Mouse (Mus musculus) 416B (cell line): ENCODE results near the gene Uhmk1.

Experiments
- DNase-seq: peaks from one replicate; pipeline ENCODE4 v3.0.0; 2011; ENCODE audit warnings: low read depth

Uhmk1 gene

DNA sequence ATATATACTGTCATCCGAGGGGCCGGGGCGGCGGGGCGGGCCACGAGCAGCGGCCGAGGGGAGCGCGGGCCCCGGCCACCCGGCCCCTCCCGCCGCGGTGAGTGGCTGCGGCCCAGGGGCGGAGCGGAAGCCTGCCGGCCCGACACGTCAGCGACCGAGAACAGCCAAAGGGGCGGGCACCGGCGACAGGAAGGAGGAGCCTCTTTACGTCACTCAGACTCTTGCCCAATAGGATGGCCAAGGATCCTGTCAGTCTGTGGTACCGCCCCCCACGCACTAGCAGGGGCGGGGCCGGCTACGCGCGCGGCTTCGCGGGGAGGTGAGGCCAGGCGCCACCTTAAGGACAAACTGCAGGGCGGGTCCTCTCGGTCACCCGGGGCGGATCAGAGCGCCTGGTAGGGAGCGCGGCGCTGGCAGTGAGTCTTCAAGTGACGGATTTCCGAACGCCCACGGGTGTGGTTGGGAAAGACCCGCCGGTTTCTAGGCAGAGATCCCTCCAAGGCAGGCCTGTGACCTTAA is 40.3 kb downstream of the Uhmk1 start, which contains the start of gene Uap1:
Gene Uap1 (minus strand): TSS at position 144 of the 519 bp plus-strand sequence.
- peak; percentile 99 for DNase-seq

DNA sequence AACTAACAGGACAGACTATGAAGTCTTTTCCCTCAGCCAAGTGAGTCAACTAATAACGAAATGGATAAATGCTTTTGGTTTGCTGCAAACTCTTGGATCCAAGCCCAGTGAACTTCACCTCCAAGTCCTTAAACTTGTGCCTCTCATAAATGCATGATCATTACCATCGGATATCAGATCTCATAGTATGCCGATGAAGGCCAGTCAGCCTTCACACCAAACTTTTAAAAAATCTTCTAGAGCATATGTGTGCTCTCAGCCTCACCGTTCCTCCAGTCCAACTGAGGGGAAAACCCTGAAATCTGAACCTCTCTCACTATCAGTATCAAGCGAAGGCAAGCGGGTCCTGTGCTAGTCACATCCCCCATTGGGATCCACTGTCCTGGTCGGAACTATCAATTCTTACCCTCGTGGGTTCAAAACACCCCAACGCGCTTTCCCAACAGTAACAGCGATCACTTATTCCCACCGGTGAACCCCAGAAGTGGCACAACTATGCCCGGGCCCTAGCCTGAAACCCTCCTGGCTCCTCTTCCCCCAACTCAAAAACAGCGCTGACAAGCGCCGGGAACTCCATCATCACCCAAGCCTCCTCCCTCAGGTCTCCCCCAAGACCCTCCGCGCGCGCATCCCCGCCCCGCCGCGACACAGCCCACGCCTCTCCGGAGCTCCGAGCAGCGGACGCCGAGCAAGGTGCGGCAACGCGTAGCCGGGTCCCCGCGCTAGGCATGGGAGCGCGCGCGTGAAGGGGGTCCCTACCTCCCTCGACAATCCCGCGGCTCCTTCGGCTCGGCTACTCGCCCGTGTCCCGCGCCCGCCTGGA is 41.0 kb downstream of the Uhmk1 start:
- DNase-seq = peak; percentile 54

DNA sequence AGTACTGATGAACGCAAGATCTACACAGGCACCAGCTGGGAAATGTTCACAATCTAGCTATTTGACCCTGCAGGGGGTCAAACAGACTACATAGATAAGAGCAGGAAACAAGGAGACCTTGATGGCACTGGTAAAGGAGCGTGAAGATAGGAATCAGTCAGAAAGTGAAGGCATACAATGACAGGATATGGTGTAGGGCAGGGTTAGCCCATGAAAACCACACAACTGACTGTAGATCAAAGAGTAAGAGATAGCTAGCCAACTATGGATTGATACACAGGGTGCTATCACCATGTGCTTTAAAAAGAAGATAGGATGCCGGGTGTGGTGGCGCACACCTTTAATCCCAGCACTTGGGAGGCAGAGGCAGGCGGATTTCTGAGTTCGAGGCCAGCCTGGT is 47.4 kb downstream of the Uhmk1 start:
- peak; percentile 79 for DNase-seq

DNA sequence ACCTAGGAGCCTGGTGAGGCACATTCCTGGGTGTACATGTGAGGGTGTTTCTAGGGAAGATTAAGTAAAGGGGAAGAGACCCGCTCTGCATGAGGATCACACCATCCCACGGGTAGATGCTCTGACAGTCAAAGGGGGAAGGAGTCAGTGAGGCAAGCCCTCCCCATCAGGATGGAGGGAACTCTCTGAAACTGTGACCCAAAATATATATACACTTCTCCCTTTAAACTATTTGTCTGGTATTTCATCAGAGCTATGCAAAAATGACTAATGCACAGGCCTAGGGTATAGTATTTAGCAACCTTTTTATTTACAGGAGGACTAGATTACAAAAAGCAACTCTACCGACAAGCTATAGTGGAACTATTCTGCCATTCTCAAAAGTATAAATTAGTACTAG is 50.3 kb downstream of the Uhmk1 start:
- peak; percentile 55 for DNase-seq

DNA sequence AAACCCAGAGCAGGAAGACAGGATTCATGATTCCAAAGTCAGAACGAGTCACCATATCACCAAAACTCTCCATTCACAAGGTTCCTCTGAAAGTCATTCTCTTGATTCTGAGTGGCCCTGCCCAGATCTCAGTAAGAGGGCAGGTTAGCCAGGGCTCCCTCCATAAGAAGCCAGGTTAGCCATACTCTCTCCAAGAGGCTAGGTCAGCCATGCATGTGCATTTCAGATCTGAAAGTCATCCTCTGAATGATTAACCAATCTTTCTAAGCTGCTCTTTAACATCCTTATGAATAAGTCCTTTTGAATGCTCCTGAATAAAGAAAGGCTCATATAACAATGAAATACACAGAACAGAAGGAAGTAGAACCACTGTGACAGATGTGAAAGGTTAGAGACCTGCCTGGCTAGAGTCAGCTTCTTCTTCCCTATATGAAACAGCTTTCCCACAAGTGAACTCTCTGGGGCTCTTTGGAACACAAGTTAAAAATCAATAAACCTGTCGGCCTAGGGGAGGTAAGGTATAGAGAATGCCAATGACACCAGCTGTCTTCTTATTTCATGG is 51.1 kb downstream of the Uhmk1 start:
- DNase-seq = no peak

DNA sequence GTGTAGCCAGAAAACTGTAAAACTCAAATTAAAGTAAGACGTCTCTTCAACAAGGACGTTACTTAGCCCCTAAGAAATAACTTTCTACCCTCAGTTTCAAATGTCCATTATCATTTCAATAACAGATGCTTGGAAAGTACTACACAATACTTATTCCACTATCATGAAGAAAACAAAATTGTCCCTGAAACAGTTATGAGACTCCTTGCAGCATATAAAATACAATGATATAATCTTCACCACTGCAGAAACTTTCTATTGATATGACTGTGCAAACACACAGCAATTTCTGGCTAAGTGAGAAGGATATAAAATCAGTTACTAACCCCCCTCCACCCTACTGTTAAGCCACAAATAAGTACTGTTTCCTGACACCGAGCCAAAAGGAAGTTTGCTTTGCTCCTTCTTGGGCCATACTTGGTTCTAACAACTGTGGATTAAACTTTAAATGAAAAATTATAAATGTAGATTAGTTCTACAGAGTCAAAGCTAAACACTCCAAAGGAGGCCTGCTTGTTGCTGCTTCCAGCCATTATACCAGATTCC is 51.7 kb downstream of the Uhmk1 start:
- peak; percentile 83 for DNase-seq

DNA sequence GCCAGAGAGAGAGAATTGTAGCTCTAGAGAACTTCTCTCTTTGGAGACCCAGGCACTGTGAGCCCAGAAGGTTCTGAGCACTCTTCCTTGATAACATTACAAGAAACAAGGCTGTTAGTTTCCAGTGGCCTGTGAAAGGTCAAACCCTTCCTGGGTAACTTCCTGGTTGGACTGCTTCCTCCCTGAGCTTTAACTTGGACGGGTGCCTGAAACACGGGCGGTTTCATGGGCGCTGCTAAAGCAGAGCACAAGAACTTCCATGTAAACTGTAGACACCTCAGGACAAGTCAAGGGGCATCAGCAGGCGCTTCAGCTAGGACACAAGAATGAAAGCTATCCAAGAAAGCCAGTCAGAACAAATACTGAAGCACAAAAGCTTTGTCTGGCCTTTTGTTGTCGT is 53.3 kb downstream of the Uhmk1 start:
- no peak for DNase-seq

DNA sequence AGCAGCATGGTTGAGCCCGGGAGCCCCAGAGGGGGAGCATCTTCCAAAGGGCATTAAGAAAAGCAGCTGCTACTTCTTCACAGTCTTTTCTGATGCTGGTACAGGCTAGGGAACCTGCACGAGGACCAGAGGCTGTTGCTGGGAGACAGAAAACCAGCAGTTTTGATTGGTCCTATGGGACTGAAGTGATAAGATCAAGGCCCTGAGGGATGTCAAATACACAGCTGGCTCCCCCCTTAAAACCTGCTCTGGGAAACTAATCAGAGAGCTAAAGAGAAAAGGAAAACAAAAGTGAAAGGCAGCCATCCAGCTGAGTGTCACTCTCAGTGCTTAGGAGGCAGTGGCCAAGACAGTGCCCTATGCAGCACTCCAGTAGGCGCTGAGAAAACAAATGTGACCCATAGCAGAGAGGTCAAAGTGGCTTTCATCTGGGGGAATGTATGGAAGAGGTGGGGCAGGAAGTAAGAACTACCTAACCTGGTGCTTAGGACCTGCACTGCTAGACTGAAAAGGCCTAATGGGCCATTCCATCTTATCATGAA is 54.7 kb downstream of the Uhmk1 start:
- no peak for DNase-seq

DNA sequence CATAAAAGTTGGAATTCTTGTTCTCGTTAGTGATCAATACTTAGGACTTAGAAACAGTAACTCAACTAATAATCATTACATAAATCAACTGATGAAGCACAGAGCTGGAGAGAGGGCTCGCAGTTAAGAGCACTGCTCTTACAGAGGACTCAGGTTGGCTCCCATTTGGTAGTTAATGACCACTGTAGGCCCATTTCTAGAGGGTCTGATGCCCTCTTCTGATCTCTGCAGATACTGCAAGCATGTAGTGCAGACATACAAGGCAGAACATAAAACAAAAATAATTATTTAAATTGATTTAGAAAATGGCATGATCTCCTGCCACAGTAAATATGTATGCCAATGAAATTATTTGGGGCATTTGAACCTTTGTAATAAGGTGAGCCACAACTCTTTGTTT is 55.5 kb downstream of the Uhmk1 start:
- DNase-seq = peak; percentile 41

DNA sequence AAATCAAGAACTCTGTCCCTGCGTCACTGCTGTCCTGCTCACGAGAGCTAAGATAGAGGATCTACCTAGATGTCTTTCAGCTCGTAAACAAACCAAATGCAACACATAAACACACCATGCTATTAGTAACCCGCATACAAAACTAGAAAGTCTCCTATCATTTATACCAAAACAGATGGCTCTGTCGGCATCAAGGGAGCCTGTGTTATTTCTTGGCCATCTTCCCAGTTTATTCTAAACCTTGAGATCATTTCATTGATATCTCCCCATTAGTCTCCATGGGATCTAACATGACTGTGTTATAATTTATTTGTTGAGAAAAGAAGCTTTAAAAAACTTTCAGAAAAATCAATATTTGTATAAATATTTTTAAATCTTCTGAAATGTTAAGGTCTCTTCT is 59.4 kb downstream of the Uhmk1 start:
- DNase-seq = no peak

DNA sequence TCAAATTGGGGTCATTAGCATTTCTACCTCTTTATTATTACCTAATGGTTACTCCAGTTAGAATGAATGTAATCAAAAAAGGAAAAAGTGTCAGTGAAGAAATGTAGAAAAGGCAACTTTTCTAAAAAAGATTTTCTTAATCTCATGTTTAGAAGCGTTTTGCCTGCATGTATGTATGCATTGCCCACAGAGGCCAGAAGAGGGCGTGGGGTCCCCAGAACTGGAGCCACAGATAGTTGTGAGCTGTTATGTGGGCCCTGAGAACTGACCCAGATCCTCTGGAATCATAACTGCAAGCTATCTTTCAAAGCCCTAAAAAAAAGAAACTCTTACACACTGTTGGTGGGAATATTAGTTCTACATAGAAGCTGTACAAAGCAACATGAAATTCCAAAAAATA is 59.9 kb downstream of the Uhmk1 start:
- no peak for DNase-seq

DNA sequence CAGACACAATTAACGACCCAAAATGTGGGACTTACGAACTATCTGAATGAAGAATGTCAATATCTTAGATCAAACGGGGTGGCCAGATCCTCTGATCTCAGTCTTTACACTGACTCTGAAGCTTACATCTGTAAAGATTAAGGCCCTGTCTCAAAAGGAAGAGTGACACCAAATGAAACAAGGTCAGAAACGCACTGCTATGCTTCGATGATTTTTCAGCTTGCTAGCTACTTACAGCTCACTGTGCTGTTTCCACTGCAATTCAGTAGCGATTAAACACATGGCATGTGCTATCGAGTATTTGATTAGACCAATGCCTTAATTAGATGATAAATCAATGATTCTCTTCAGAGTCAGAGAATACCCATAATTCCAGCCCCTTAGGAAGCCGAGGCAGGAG is 61.2 kb downstream of the Uhmk1 start:
- no peak for DNase-seq

DNA sequence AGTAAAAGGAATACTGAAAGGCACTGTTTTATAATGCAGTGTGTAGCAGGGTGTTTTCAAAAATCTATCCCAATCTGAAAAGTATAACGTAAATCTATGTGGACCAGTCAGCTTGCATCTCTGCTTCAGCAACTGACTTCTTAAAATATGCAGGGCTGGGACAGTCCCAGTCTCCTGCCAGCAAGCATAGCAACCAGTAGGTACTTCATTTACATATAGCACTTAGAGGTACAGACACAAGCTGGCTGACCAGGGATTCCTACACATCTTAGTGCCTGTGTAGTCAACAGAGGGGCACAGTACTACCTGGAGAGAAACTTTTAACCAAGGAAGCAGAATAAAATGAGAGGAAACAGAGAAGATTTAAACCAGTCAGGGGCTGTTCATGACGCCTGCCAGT is 62.6 kb downstream of the Uhmk1 start:
- no peak for DNase-seq

DNA sequence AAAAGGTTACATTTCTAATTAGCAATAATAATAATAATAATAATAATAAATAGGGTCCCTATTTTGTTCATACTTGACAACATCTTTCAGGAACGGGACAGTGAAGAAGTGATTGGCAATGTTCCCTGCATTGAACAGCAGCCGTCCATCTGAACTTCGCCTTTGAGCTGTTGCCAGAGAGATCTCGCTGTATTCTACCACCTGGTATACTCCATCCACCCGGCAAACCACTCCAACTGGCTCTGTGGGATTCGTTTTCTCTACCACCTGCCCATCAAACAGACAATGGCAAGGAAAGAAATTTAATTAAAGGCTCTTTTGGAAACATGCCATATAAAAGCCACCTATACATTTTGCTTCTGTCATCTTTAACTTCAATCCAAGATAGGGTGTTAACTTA is 64.3 kb downstream of the Uhmk1 start:
- no peak for DNase-seq

DNA sequence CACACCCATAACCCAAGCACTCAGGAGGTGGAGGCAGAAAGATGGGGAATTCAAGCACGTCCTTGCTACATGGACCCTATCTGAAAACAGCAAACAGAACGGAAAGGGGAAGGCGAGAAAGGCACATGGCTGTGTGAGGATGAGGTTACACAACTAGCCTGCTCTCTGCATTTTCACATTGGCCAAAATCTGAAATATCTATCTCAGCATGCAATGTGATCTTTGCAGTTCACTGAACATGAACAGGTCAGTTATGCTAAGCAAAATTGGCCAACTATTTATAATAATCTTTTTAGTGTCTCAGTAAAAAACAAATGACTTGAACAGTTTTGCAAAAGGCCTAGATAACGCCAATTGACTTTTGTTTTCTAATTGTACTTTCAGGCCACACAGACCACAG is 65.4 kb downstream of the Uhmk1 start:
- DNase-seq = no peak

DNA sequence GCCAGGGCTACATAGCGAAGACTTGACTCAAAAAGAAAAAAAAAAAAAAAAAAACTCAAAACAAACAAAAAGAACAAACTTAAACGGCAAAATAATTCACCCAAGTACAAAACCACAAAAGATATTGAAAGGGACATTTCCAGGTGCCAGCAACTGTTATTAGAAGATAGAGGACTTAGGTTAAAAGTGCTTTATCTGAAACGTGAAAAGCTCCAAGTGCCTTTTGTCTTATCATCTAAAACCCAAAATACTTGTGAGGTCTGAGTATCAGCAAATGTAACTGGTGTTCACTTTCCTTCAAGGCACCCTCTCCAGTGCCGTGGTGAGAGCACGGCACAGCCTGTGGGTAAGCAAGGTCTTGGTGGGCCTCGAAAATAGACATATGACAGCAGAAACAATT is 66.7 kb downstream of the Uhmk1 start:
- DNase-seq = no peak

DNA sequence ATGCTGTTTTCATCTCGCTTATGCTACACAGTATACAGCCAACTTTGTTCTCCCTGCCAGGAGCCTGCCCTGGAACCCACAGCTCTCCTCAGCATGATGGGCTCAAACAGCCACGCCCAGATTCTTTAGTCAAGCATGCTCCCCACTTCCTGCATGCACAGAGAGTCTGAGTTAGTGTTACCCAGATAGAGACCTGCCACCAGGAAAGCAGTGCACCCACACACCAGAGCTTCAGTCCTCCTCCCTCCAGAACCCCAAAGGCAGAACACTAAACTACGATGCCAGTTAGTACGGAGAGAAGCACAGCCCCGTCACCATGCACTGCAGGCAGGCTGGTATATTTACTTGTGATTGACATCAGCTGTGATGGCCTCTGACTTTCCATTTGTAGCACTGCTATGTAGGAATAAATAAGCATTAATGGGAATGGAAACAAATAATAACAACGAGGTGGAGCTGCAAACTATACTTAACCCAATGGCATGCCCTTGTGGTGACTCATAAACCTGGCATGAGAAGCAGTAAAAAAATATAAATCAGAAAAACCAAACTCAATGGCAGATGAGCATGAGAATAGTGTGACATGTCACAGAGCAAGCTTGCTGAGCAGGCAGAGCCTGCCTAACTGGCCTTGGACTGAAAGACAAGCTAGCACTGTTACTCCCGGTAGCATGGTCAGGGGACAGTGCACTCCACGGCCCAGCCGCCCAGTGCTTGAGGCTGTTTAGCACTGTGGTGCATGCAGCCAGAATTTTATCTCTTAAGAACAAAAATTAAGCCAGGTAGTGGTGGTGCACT is 67.3 kb downstream of the Uhmk1 start:
- DNase-seq = no peak

DNA sequence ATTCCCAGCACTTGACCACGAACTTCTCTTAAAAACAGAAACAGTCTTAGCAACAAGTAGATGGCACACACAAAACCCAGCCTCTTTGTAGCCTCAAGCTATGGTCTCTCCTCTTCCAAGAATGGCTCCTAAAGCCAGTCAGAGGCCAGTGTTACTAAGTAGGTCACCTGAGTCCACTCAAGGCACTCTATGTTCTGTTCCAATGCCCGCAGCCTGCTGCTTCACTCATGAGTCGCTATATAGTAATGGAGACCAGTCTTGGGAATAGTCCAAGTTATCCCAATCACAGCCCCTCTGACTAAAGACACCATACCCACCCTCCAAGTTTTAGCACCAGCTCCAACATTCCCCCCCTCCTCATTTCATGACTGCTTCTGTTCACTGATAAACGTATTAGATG is 69.6 kb downstream of the Uhmk1 start:
- no peak for DNase-seq
